Mouse (Mus musculus): Measurements from ENCODE around the gene Gpld1. TPM values are rescaled to one million over a fixed set of nuclear protein-coding genes. Genes with fewer than 3 reads are reported as not detected.
"Not testable (repeated sequence)": the region's sequence is repeated elsewhere in the genome, so short reads cannot be mapped to it uniquely, and the experiment has no call there.

Gene Gpld1
- total RNA-seq, 4 experiments from 2014 or later = 24.3 to 30.1 (median 27.6) TPM

DNA sequence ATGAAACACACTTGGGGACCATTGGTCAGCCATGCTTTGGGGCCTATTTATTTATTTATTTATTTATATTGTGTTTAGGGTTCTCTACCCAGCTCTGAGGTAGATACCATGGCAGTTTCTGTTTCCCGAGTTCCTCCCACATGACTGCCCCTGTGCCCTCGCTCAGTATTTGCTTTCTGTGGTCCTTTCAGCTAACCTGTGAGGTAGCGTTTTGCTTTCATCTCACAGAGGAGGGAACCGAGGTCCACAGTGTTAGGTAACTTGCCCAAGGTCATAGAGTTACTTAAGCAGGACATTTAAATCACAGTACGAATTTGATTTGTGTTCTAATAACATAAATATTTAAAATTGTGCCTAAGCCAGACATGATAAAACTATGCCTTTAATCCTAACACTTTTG is 4.2 kb downstream of the Gpld1 start:
- DNase-seq (ENCODE audit: low spot score in 2 of 2) = no peak

DNA sequence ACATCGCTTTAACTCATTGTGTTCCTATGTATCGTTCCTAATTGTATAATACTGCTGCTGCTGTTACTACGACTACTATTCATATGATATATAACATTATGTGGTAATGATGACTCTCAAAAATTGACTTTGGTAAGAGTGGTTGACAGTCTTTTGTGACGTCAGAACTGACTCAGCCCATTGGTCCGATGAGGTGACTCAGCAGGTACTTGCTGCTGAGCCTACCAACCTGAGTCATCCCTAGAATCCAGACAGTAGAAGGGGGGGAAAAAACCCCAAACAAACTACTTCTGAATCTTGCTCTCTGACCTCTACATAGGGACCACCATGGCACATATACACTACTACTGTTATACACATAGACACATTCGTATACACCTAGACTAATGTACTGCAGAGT is 5.9 kb downstream of the Gpld1 start:
- no peak for DNase-seq (ENCODE audit: low spot score in 2 of 2)

DNA sequence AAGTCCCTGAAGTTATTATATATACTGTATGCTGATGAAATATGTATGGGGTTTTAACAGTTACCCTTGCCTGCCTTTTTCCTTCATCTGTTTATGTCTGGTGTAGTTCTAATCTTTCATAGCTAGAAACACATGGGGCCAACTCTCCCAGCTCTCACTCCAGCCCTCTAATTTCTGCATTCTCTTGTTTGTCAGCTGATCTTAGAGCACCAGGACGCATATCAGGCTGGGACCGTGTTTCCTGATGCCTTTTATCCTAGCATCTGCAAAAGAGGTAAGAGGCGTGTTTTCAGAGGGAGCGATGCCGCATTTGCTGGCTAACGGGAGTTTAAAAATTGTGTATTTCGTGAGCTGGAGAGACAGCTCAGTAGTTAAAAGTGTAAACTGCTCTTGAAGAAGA is 9.7 kb downstream of the Gpld1 start:
- DNase-seq (ENCODE audit: low spot score in 2 of 2) = no peak

DNA sequence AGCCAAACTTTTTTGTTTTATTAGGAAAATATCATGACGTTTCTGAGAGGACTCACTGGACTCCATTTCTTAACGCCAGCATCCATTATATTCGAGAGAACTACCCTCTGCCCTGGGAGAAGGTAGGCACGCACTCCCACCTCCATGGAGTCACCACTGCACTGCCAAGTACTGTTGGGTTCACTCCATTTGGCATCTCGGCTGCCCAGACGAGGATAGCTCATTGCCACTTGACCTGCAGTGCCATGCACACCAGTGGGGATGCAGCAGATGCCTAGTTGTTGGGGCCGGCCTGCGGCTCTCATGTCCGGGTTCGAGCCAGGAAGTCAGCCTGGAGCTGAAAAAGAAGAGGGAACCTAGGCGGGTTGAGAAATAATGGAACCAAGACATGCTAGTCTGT is 12.1 kb downstream of the Gpld1 start:
- DNase-seq (ENCODE audit: low spot score in 2 of 2) = no peak

DNA sequence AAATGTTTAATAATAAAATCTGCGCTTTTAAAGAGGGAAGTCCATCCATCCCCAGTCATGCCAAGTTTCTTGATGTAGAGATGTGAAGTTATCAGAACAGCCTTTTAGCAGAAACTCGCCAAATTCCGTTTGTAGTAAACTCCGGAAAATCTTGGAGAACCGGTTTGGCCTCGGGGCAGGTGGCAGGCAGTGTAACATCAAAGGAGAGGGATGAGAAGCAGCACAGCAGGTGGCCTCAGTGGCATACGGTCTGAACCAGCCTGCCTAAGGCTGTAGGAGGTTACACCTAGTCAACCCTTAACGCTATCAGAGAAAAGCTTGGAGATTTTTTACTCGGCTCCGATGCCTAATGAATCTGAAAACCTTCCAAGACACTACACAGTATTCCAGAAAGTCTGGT is 12.5 kb downstream of the Gpld1 start:
- no peak for DNase-seq (ENCODE audit: low spot score in 2 of 2)

DNA sequence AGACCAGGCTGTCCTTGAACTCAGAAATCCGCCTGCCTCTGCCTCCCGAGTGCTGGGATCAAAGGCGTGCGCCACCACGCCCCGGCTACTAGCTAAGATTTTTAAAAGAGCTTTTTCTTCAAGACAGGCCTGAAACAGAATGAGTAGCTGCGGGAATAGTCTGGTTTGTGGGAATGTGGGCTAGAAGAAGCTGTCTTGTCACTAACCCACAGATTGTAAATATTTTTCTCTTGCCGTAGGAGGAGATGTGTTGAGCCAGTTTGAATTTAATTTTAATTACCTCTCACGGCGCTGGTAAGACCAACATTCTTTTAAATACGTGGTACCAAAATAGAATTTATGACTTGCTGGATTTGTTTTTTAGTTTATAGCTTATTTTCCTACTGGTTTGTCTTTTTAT is 15.7 kb downstream of the Gpld1 start:
- DNase-seq (ENCODE audit: low spot score in 2 of 2) = no peak

DNA sequence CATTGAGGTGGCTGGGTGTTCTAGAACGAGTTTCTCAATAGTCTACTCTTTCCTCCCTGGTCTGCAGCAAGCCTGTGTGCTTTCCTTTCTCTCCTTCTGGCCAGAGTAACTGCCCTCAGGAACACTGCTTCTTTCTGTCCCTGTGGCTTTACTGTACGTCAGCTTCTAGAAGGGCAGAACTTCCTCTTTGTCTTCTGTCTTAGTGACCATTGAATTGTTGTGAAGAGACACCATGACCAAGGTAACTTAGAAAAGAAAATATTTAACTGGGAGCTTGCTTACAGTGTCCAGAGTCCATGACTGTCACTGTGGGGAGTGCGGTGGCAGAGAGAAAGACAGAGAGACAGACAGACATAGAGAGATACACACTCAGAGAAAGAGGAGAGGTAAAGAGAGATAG is 17.1 kb downstream of the Gpld1 start:
- DNase-seq (ENCODE audit: low spot score in 2 of 2) = no peak

DNA sequence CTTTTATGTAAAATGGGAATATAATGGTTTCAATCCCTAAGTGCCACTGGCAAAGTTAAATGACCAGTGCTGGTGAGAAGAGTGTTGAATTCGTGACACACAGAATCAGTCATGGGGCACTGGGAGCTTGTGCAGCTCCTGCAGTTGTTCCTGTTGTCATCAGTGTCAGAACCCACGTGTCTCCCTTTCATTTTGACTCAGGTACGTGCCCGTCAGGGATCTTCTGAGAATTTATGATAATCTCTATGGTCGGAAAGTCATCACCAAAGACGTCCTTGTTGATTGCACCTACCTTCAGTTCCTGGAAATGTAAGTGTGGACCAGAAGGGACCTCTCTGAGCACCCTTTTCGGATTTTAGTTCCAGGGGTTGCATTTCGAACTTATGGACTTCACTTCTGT is 19.2 kb downstream of the Gpld1 start:
- no peak for DNase-seq (ENCODE audit: low spot score in 2 of 2)

DNA sequence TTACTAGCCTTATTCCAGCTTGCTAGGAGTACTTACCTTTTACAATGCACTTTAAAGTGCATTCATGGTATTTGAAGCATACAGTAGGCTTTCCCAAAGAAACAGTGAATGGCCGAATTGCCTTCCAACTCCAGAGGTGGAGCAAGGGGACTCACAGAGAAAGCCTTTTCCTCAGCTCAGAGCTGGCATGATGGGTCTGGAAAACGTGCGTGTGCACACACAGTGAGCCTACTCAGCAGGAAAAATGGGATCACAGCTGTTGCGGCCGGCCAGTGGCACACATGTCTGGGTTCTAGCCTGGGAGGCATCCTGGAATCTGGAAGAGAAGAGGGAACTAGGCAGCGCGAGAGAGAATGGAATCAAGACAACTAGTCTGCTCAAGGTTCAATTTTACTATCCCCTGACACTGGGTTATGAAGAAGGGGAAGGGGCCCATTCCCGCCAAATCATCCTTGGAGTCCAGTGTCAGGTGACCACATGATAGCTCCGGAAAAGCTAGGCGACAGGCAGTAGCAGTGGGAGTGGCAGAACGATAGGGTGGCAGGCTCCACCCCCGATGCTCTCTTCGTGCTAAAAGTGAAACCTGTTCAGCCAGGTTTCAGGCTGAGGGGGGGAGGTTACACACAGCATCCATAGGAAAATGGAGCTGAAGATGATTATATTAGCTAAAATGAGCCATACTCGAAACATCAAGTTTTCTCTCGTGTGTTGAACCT is 22.3 kb downstream of the Gpld1 start:
- DNase-seq (ENCODE audit: low spot score in 2 of 2) = no peak

DNA sequence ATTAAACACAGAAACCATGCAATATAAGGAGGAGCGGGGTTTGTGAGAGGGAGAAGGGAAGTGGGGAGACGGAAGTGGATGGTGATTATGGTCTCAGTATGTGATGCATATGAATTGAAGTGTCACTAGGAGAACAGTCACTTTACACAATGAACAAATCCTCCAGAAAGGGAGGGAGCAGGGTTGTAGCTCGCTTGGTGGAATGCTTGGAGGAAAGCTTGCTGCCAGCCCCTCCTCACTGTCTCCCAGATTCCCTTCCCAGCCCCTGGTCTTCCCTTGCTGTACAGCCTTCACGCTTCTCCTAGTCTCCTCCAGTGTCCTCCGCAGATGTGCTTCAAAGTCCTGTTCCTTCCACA is 22.9 kb downstream of the Gpld1 start:
- DNase-seq (ENCODE audit: low spot score in 2 of 2) = no peak

DNA sequence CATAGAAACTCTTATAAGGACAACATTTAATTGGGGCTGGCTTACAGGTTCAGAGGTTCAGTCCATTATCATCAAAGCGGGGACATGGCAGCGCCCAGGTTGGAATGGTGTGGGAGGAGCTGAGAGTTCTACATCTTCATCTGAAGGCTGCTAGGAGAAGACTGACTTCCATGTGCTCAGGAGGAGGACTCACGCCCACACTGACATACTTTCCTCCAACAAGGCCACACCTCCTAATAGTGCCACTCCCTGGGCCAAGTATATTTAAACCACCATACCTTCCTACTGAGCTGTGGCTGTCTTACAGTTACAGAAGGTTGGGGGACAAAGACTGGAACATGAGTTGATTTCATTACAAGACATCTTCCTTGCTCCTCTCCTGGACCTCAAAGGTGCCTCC is 28.8 kb downstream of the Gpld1 start:
- not testable (repeated sequence) for DNase-seq (ENCODE audit: low spot score in 2 of 2)

DNA sequence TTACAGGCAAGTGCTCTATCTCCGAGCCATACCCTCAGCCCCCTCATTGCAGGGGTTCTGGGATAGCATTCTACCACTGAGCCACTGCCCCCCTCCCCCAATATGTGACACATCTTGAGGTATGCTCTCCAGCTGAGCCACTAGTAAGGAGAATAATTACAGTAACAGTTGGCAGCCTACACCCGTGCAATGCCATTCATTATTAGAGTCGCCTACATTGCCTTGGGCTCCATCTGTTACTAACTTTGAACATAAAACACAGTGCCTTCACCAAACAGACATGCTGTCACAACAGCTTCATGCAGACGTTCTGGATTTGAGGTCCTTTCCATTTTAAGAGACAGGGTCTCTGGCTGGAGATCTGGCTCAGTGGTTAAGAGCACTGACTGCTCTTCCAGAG is 33.4 kb downstream of the Gpld1 start:
- DNase-seq (ENCODE audit: low spot score in 2 of 2) = peak; percentile 59 to 60

DNA sequence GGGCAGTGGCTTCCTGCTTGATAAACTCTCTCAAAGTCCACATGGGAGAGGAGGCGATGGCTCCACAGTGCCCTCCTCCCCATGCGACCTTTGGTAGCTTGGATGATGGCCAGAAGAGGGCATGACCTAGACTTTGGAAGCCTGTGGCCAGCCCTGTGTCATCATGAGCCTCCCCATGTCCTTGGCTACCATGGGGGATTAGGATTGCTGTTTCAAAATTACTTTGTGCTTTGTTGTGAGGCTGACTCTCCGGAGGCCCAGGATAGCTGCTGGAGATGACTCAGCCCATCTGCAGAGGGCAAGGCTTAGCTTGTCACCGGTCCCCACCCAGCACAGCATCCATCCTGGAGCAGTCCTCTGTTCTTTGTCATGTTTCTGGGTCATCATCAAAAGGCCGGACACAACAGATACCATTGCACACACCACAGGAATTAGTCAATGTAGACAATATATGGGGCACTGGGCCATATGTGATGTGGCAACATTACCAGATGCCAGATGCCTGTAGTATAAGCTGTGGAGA is 34.9 kb downstream of the Gpld1 start:
- no peak for DNase-seq (ENCODE audit: low spot score in 2 of 2)

DNA sequence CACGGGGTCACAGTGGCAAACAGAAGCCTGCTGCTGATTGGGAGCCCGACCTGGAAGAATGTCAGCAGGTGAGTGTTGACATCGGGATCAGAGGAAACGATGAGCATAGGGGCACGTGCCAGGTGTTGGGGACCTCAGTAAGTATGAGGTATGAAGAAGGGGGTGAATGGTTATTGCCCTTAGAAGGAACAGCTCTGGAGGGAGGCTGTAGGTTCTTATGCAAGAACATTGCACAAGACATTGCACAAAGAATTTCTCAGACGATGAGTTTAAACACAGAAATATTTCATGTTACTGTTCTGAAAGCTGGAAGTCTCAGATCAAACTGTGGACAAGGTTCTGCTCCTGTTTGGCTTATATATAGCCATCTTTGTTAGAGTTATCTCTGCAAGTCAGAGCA is 38.1 kb downstream of the Gpld1 start:
- DNase-seq (ENCODE audit: low spot score in 2 of 2) = no peak

DNA sequence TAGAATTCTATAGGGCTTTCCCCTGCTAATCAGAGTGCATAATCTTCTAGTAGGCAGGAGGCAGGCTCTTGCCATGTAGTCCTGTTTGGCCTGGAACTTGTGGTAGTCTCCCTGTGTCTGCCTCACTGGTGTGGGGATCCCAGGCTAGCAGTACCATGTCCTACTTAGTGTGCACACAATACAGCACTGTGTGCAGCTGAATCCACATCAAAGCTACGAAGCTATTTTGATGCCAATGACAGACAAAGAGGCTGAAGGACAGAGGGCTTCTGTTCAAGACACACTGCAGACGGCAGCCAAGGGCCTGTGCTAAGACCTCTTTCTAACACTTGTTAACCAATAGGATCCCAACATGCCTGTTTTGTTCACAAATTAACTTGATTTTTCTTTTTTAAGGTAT is 42.5 kb downstream of the Gpld1 start:
- peak; percentile 55 to 67 for DNase-seq (ENCODE audit: low spot score in 2 of 2)

DNA sequence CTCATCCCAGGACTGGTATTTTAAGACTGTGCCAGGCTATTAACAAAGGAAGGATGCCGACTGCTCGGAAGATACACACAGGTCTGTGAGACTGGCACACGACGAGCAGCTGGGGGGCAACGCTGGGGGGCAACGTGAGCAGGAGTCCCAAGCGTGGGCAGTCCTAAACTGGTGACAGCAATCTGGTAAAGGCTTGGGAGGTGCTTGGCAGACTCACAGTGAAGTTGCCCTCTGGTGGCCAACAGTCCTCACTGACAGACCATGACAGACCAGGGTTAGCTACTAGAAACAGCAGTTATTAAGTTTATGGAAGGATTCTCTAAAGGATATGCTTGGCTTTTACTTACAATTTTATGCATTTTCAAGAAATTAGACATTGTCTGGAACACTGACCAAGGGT is 45.4 kb downstream of the Gpld1 start:
- peak in 1 of 2 experiments; percentile 66 for DNase-seq (ENCODE audit: low spot score in 2 of 2)

DNA sequence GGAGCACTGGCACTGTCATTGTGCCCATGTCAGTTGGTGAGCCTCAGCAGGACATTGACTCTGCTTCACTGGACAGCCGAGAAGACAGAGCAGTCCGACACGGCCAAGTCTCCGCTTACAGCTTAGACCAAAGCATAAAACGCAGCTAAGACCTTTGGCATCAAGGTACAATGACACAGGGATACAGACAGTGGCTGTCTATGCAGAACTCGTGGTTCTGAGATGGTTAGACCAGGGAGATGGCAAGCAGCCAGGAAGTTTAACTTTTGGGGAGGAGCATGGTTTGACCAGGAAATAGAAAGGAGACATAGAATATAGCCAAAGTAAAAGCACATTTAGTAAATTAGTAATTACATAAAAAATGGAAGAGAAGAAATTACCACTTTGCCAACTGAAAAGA is 46.1 kb downstream of the Gpld1 start:
- no peak for DNase-seq (ENCODE audit: low spot score in 2 of 2)

DNA sequence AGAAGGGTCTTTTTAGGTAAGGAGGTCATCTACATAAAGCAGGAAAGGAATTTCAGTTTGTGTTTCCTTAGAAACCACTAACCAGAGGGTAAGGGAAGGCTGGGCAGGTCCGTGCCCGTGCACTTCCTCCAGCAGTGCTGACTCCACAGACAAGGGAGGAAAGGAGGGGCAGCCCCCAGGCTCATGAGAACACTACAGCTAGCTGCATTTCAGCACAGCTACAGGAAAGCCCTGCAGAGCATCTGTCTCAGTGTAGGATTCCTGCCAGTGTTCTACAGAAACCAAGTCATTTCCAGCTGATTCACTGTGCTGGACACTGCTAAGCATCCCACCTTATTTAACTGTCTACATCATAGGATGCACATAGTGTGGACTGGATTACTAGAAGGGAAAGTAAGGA is 50.2 kb downstream of the Gpld1 start:
- DNase-seq (ENCODE audit: low spot score in 2 of 2) = no peak

DNA sequence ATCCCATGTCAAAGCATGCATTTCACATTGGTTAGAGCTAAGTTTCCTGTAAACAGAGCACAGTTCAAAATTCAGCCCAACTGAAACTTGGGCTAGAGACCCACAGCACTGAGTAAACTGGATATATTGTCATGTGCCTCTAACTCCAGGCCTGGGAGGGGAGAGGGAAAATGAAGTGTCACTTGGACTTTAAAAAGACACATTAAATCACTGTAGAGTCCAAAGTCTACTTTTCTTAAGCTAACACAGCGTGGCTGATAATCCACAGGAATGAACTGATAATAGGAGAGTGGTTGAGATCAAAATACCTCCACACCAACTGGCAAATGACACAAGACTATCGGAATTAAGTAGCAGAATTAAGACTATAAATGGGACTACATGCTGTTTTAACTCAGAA is 56.6 kb downstream of the Gpld1 start:
- DNase-seq (ENCODE audit: low spot score in 2 of 2) = no peak

DNA sequence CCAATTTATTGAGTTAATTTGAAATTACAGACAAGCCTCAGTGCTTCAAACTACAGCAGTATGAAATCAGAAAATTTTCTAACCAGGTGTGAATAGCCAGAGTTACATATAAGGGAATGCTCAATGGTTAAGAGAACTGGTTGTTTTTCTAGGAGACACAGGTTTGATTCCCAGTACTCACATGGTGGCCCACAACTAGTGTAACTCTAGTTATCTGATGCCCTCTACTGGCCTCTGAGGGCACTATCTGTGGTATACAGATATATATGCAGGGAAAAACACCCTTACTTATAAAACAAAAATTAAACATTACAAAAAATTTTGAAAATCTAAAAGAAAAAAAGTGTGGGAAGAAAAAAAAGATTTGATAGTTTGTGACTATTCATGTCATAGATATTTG is 60.0 kb downstream of the Gpld1 start:
- DNase-seq (ENCODE audit: low spot score in 2 of 2) = no peak

DNA sequence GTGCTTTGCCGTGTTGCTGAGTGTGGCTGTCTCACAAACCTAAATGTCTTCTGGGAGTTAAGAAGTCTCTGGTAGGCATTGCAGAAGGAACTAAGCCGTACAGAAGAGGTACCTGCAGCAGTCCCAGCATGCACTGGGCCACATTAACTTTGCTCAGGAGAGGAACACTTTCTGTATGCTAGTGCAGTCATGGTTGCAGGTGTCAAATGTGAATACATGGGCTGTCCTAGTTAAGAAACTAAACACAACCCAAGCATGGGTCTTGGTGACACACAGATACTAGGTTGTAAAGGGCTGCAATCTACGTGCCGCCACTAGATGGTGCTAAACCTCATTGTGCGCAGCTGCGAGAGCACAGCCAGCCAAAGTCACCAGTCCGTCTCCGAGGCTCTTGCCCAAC is 64.2 kb downstream of the Gpld1 start:
- peak in 1 of 2 experiments; percentile 53 for DNase-seq (ENCODE audit: low spot score in 2 of 2)

DNA sequence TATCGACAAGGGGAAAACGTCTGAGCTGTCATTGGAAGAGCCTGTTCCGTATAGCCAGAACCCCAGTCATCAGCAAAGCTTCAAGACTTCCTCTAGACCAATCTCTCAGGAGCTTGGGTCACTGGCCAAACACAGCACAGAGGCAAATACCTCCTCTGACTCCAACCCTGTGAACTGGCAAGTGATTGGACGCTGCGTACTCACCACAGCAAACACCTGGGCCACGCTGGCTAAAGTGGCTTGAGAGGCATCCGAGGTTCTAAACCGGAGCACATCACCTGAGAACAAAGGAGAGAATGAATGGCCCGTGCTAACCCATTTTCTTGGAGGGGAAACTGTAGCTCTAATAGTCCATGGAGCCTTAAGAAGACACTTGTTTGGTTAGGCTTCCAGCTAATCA is 75.4 kb downstream of the Gpld1 start:
- DNase-seq (ENCODE audit: low spot score in 2 of 2) = no peak

DNA sequence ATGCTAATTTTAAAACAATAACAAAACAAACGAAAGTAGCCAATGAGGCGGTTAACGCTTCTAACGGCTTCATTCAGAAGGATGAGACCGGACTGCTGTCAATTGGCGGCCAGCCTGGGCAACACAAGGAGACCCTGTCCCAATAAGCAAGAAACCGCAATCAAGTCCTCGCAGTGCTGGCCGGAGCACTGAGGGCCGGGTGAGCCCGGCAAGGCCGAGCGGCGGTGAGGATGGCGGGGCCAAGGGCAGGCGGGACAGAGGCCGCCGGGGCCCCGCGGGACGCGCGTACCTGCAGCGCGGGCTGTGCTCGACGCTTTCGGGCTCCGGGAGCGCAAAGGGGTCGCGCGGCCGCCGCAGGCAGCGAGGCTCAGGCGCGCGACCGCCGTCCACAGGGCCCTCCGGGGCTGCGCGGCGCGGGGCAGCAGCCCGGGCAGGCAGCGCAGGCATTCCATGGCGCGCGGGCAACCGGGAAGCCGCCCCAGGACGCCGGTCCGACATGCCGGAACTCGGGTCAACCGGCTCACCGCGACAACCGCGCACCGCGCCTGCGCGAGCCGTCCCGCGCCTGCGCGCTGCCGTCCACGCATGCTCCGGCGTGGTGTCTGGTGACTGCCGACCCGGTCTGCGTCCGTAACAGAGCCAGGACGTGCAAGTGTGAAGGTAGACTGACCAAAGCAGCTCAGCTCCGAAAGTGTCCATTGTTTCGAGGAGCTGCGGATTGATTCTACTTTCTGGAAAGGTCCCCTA is 77.0 kb downstream of the Gpld1 start, which contains the start of gene Mrs2:
TSS of gene Mrs2 (minus strand) at position 587 of the 747 bp plus-strand sequence.
- DNase-seq (ENCODE audit: low spot score in 2 of 2) = peak; percentile 70 to 84

Measured in layer of hippocampus, adult 8-10 months (tissue).